Mouse (Mus musculus) embryonic facial prominence, embryonic 11.5 days (tissue): Measurements from ENCODE around the gene Gm34653. TPM values are rescaled to one million over a fixed set of nuclear protein-coding genes. Genes with fewer than 3 reads are reported as not detected.
A peak's percentile ranks its signal among the peaks of the same experiment; 100 is the strongest.
"Not testable (repeated sequence)": the region's sequence is repeated elsewhere in the genome, so short reads cannot be mapped to it uniquely, and the experiment has no call there.

Experiments
- ATAC-seq: fragments of 200-750 bp; cut with Nextera tagmentation; replicated peaks from 2 replicates; pipeline ENCODE4 v1.8.0; 2017; ENCODE audit warnings: low read depth; ENCODE audit not compliant: insufficient number of reproducible peaks, low FRiP score, low TSS enrichment
- DNase-seq: peaks from one replicate; pipeline ENCODE4 v3.0.0-alpha.2; 2015; ENCODE audit warnings: low spot score
- H3K27ac ChIP-seq: fragments of 300-500 bp; sonication (generic); replicated peaks from 2 replicates; pipeline ENCODE4 v1.5.1; 2014; ENCODE audit warnings: mild to moderate bottlenecking, low read depth, low read length, control low read depth
- H3K27me3 ChIP-seq: fragments of 300-500 bp; sonication (generic); 2 replicates; pipeline ENCODE4 v1.6.1; 2014; ENCODE audit warnings: mild to moderate bottlenecking, low read length, moderate library complexity, mixed read lengths; ENCODE audit not compliant: control insufficient read depth, insufficient read depth
- H3K36me3 ChIP-seq: fragments of 300-500 bp; sonication (generic); replicated peaks from 2 replicates; pipeline ENCODE4 v1.6.1; 2014; ENCODE audit warnings: low read depth, mild to moderate bottlenecking, low read length, moderate library complexity, mixed read lengths; ENCODE audit not compliant: control insufficient read depth, insufficient read depth
- H3K4me1 ChIP-seq: fragments of 300-500 bp; sonication (generic); 2 replicates; pipeline ENCODE4 v1.6.1; 2014; ENCODE audit warnings: low read length, mixed read lengths; ENCODE audit not compliant: control insufficient read depth, insufficient read depth
- H3K4me2 ChIP-seq: fragments of 300-500 bp; sonication (generic); 2 replicates; pipeline ENCODE4 v1.6.1; 2014; ENCODE audit warnings: low read depth, mild to moderate bottlenecking, control low read depth, low read length, moderate library complexity
- H3K4me3 ChIP-seq: fragments of 300-500 bp; sonication (generic); 2 replicates; pipeline ENCODE4 v1.5.1; 2014; ENCODE audit warnings: low read depth, low read length, control low read depth
- H3K9ac ChIP-seq: fragments of 300-500 bp; sonication (generic); replicated peaks from 2 replicates; pipeline ENCODE4 v1.6.1; 2014; ENCODE audit warnings: mild to moderate bottlenecking, control low read depth, low read length
- H3K9me3 ChIP-seq: fragments of 300-500 bp; sonication (generic); replicated peaks from 2 replicates; pipeline ENCODE4 v1.6.1; 2016; ENCODE audit warnings: mild to moderate bottlenecking, low read length, inconsistent platforms, mixed read lengths; ENCODE audit not compliant: control insufficient read depth
- WGBS: fragments of 180-500 bp; shearing (Covaris S2); extraction: QIAGEN DNeasy Blood & Tissue Kit; methylation state at CpG from one replicate; pipeline ENCODE4 v1.1.7; 2014; 5-methylcytosine and 5-hydroxymethylcytosine counted together
- polyA plus RNA-seq: library from polyadenylated mRNA; unstranded; fragments of >200 nt; fragmentation: Nextera tagmentation; extraction: Ambion mirVana; gene quantifications from 2 replicates; pipeline ENCODE4 v1.2.1, GENCODE M21; 2014

Gene Gm34653
- polyA plus RNA-seq, 1 experiment from 2014 or later = not detected

DNA sequence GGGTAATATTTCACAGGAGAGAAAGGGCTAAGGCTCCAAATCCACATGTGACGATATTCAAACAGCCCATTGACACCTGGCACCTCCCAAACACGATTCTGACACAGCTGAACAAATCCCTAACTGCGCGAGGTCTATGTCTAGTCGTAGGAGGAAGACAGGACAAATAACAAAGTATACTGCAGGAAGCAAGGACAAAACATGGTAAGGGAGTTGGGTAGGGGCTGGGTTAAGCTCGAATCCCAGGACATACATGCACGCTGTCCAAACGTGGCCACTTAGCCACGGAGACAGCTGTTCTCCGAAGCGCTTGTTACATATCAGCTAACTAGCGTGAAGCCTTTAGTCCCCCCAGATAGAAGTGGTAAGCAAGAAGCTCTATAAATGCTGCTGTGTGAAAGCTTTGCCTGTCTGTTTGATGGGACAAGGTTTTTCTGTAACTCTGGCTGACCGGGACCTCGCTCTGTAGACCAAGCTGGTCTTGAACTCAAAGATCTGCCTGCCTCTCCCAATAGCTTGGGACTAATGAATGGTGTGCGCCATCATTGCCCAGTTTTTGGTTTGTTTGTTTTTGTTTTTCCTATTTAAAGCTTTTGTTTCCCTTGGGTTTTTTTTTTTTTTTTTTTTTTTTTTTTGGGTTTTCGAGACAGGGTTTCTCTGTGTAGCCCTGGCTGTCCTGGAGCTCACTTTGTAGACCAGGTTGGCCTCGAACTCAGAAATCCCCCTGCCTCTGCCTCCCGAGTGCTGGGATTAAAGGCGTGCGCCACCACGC is 6.2 kb upstream of the Gm34653 start:
- no peaks in the 10 kb centered on the region for H3K27me3 ChIP-seq
- H3K4me2 ChIP-seq = peak overlapping the region; percentile 77
- 0 out of 2 replicates have a peak overlapping the region, but pooled peaks have one; percentile 28 for H3K27ac ChIP-seq
- H3K9ac ChIP-seq = peak overlapping the region; percentile 89
- no peaks in the 10 kb centered on the region for H3K4me1 ChIP-seq
- H3K4me3 ChIP-seq = peak overlapping the region; percentile 94
- no peaks in the 10 kb centered on the region for H3K36me3 ChIP-seq
- DNase-seq (peak; percentile 21), ATAC-seq (0 out of 2 replicates have a peak, but pooled peaks have one; percentile 3)
- no peaks in the 10 kb centered on the region for H3K9me3 ChIP-seq
- 31% methylated on average over 19 of the region's 21 CpGs for WGBS

DNA sequence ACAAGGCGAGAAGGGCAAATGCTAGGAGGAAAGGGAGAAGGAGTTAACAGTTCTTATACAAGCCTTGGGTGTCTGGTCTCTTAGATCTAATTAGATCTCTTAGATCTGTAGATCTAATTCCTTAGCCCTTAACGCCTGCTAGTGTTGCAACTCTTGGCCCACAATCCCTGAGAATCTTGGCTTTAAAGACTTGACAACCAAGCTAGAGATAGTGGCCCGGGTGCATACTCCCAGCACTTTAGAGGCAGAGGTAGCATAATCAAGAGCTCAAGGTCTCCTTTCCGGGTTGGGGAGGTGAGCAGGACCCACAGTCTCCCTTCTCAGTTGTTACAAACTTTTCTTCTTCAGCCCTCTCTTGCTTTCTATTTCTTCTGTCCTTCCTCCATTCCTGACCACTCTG is 5.2 kb upstream of the Gm34653 start:
- Histone ChIP-seq H3K4me3 (no peak overlapping the region), H3K36me3 (no peaks in the 10 kb centered on the region), H3K9ac (no peak overlapping the region), H3K4me2 (no peak overlapping the region), H3K9me3 (no peaks in the 10 kb centered on the region), H3K4me1 (no peaks in the 10 kb centered on the region), H3K27ac (no peak overlapping the region), H3K27me3 (no peaks in the 10 kb centered on the region)
- WGBS = 87% methylated on average over 4 of the region's 4 CpGs
- no peak for DNase-seq
- ATAC-seq = no peak

DNA sequence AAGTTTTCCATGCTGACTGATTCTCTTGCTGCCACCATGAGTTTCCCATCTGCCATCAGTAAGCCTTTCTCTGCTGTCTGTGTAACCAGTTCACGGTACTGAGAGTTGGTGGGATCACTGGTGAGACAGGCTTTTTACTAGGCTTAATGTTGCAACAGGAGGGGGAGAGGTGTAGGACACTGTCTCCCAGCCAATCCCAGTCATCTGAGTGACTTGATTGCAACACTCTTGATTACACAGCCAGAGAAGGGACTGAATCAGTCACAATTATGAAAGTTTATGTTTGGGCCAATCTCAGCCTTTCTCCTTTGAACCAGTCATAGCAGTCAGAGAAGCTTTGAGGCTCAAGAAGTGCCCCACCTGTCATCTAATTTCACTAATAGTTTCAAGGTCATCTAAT is 4.8 kb upstream of the Gm34653 start:
- 85% methylated on average over 1 of the region's 1 CpGs for WGBS
- DNase-seq = no peak
- no peak overlapping the region for H3K4me3 ChIP-seq
- no peaks in the 10 kb centered on the region for H3K4me1 ChIP-seq
- H3K27me3 ChIP-seq = no peaks in the 10 kb centered on the region
- H3K27ac ChIP-seq = no peak overlapping the region
- H3K4me2 ChIP-seq = no peak overlapping the region
- H3K36me3 ChIP-seq = no peaks in the 10 kb centered on the region
- no peak overlapping the region for H3K9ac ChIP-seq
- no peaks in the 10 kb centered on the region for H3K9me3 ChIP-seq
- no peak for ATAC-seq

DNA sequence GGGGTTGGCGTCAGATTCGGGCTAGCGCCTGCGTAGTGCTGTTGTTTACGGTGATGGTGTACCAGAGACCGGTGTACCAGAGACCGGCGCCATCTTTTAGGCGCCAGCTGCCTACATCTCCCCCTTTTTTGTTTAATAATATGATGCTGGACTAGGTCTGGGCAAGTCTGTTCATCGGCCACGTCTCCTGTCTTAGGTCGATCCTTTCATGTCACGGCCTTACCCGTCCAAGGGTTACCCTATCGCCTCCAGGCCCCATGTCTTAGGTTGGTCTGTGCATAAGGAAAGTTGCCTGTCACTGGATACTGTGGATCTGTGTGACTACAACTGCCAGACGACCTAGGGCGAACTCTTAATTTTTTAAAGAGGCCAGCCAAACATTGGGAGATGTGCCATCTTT is 2.7 kb upstream of the Gm34653 start:
- WGBS = 95% methylated on average over 17 of the region's 17 CpGs
- not testable (repeated sequence) for DNase-seq, H3K9me3 ChIP-seq, H3K27ac ChIP-seq, ATAC-seq, H3K4me3 ChIP-seq, H3K4me2 ChIP-seq, H3K36me3 ChIP-seq, H3K9ac ChIP-seq, H3K27me3 ChIP-seq, H3K4me1 ChIP-seq

DNA sequence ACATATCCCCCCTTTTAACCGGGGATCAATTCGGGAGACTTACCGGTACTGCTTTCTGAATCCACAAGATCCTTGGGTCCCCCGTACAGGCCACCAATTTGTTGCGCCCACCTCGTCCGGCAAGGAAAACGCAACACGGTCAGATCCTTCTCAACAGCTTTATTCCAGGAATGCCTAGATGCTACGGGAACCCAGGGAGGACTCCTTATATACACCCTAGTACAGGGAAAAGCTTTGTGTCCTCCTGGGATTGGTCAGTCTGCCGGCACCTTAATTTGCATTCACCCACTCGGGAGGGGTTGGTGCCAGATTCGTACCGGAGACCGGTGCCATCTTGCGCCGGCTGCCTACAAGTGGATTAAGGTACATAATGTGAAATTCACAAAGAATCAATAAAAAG is 817 bp downstream of the Gm34653 start:
- Histone ChIP-seq H3K9ac (no peak overlapping the region), H3K4me1 (no peaks in the 10 kb centered on the region), H3K9me3 (no peaks in the 10 kb centered on the region), H3K4me2 (no peak overlapping the region), H3K27me3 (no peaks in the 10 kb centered on the region), H3K36me3 (no peaks in the 10 kb centered on the region), H3K4me3 (no peak overlapping the region), H3K27ac (no peak overlapping the region)
- WGBS = 90% methylated on average over 17 of the region's 17 CpGs
- no peak for ATAC-seq
- no peak for DNase-seq

DNA sequence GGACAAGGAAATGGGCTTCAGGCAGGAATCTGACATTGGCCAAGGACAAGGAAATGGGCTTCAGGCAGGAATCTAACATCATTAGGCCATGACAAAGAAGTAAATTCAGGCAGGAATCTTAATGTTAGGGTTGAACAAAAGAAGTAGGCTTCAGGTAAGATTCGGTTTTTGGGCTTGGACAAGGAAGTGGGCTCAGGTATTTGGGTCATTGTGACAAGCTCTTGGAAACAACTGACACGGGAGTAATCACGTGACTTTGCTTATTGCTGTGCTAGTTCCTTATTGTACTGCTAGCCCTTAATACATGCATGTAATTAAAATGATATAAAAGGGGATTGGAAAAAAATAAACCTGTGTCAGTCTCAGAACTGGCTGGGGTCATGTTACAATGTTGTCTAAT is 2.9 kb downstream of the Gm34653 start:
- ATAC-seq (no peak), DNase-seq (no peak)
- Histone ChIP-seq H3K4me1 (no peaks in the 10 kb centered on the region), H3K27me3 (no peaks in the 10 kb centered on the region), H3K4me2 (no peak overlapping the region), H3K9me3 (no peaks in the 10 kb centered on the region), H3K36me3 (no peaks in the 10 kb centered on the region), H3K4me3 (no peak overlapping the region), H3K27ac (no peak overlapping the region), H3K9ac (no peak overlapping the region)
- WGBS = 69% methylated on average over 3 of the region's 3 CpGs

DNA sequence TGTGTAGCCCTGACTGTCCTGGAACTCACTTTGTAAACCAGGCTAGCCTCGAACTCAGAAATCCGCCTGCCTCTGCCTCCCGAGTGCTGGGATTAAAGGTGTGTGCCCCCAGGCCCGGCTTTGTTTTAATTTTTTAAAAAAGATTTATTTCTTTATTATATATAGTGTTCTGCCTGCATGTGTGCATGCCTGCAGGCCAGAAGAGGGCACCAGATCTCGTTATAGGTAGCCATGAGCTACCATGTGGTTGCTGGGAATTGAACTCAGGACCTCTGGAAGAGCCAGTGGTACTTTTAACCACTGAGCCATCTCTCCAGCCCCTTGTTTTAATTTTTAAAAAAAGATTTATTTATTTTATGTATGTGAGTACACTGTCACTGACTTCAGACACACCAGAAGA is 7.3 kb downstream of the Gm34653 start:
- H3K9me3 ChIP-seq, H3K4me2 ChIP-seq, DNase-seq, H3K9ac ChIP-seq, H3K4me3 ChIP-seq, H3K27me3 ChIP-seq, H3K36me3 ChIP-seq, H3K27ac ChIP-seq, ATAC-seq, H3K4me1 ChIP-seq: not testable (repeated sequence)
- 82% methylated on average over 5 of the region's 5 CpGs for WGBS

DNA sequence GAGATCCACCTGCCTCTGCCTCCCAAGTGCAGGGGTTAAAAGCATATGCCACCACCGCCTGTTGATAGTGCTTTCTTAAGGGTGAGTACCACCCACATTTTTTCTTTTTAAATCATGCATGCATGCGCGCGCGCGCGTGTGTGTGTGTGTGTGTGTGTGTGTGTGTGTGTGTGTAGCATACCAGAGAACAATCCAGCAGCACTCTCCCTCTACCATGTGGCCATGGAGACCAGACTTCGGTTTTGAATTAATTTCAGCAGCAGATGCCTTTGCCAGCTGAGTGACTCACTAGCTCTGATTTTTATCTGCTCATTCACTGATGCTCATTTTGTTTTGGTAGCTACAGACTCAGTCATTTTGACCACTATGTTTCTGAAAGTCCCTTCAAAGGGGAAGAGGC is 8.9 kb downstream of the Gm34653 start:
- Histone ChIP-seq H3K4me2 (no peak overlapping the region), H3K27me3 (no peaks in the 10 kb centered on the region), H3K4me1 (no peaks in the 10 kb centered on the region), H3K27ac (no peak overlapping the region), H3K4me3 (no peak overlapping the region), H3K36me3 (no peaks in the 10 kb centered on the region), H3K9ac (no peak overlapping the region), H3K9me3 (no peaks in the 10 kb centered on the region)
- 91% methylated on average over 8 of the region's 8 CpGs for WGBS
- no peak for ATAC-seq
- DNase-seq = no peak
